Mouse (Mus musculus) ES-Bruce4 (cell line): Measurements from ENCODE around the gene Cilp2. TPM values are rescaled to one million over a fixed set of nuclear protein-coding genes. Genes with fewer than 3 reads are reported as not detected.

Experiments used
- H3K27ac ChIP-seq: 2 replicates; pipeline ENCODE4 v1.5.1; 2012; ENCODE audit warnings: low read length, inconsistent platforms; ENCODE audit not compliant: insufficient read depth
- H3K27me3 ChIP-seq: 2 replicates; pipeline ENCODE4 v1.6.1; 2012; ENCODE audit warnings: mild to moderate bottlenecking, low read length, inconsistent platforms; ENCODE audit not compliant: control insufficient read depth, poor library complexity, insufficient read depth, severe bottlenecking
- H3K36me3 ChIP-seq: 2 replicates; pipeline ENCODE4 v1.6.1; 2012; ENCODE audit warnings: inconsistent platforms, mild to moderate bottlenecking, low read length, moderate library complexity; ENCODE audit not compliant: control insufficient read depth, poor library complexity, insufficient read depth, severe bottlenecking
- H3K4me1 ChIP-seq: one replicate; pipeline ENCODE4 v1.8.1; 2011; ENCODE audit warnings: low read length; ENCODE audit not compliant: control insufficient read depth, insufficient read depth
- H3K4me3 ChIP-seq: 2 replicates; pipeline ENCODE4 v1.5.1; 2011; ENCODE audit warnings: low read depth, mild to moderate bottlenecking, low read length
- H3K9ac ChIP-seq: 2 replicates; pipeline ENCODE4 v1.6.1; 2012; ENCODE audit warnings: low read depth, mild to moderate bottlenecking, inconsistent platforms; ENCODE audit not compliant: poor library complexity, severe bottlenecking
- H3K9me3 ChIP-seq: replicated peaks from 2 replicates; pipeline ENCODE4 v1.6.1; 2012; ENCODE audit warnings: mild to moderate bottlenecking, low read length, inconsistent platforms; ENCODE audit not compliant: control insufficient read depth, poor library complexity, insufficient read depth, severe bottlenecking
- CTCF ChIP-seq: IDR thresholded peaks from one replicate; pipeline ENCODE4 v1.8.1; 2011; ENCODE audit warnings: low read depth, low read length
- EP300 ChIP-seq: IDR thresholded peaks from 2 replicates; pipeline ENCODE4 v1.6.1; 2011; ENCODE audit warnings: low read depth, low read length; ENCODE audit not compliant: insufficient read depth
- POLR2A ChIP-seq: IDR thresholded peaks from one replicate; pipeline ENCODE4 v1.8.1; 2011; ENCODE audit warnings: low read length; ENCODE audit not compliant: insufficient read depth
- polyA plus RNA-seq: library from polyadenylated mRNA; stranded (reverse); fragments of >200 nt; gene quantifications from 2 replicates; pipeline ENCODE4 v1.2.4, GENCODE M21; 2011; ENCODE audit warnings: low read depth; ENCODE audit not compliant: missing spikeins, insufficient read depth, insufficient read length

Gene Cilp2
- polyA plus RNA-seq, 1 experiment = 0.96 TPM

DNA sequence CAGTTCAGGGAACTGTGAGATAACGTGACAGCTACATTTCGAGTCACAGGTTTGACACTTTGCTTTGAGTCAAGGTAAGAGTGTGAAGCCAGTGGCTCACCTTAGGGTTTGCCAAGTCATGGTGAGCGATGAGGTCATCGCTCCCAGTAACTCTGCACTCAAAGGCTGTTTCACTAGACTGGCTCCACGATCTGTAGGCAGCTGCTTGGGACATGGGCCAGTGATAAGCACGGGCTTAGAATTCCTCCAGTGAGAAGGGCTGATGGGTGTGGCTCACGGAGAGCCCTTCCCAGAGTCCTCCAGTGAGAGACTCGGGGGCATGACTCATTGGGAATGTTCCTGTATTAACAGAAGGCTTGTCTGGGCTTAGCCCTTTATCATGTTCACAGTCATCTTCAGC, 38.5 kb downstream of the Cilp2 start:
- no peak overlapping the region for H3K4me3 ChIP-seq
- no peaks in the 10 kb centered on the region for H3K27me3 ChIP-seq
- H3K9me3 ChIP-seq = no peaks in the 10 kb centered on the region
- no peaks in the 10 kb centered on the region for H3K36me3 ChIP-seq
- H3K4me1 ChIP-seq = peaks cover 18% of the 10 kb centered on the region
- peak overlapping the region; percentile 84 for H3K27ac ChIP-seq
- no peak overlapping the region for H3K9ac ChIP-seq
- TF ChIP-seq EP300 (peak; percentile 68; the same call in 1 of the 2 replicates), POLR2A (peak; percentile 25), CTCF (no peak)

DNA sequence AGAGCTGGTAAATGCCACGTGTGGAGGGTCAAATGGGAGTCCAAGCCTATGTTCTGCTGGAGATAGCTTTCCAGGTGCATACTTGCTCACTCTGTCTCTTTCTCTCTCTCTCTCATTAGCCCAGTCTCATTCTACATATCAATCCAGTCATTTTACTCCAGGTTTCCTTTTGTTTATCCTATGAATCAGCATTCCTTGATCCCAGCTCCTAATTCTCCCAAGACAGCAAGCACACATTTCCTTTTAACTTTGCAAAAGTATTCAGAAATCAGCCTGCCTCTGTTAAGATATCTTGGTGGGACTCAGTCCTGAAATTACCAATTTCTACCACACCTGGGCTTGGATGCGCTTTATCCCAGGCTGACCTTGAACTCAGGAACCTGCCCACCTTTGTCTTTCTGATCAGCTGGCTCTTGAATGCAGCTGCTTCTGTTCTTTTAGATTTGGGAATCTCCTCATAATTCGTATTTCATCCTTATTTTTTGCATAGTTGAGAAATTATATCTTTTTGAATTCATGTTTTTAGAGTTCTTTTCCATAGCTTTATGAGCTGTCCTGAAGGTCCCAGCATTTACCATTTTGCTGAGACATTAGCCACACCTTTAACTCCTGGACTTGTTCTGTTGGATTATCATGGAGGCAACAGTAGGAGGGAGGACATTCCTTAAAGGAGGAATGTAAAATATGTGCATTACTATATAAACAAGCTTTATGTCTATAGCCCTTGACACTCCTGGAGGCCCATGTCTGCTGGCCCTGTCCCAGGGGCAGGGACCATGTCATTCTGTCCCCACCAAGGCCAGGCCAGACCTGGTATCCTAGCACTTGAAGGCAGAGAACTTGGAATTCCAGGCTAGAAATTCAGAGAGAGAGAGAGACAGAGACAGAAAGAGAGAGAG, 40.1 kb downstream of the Cilp2 start:
- no peak overlapping the region for H3K4me3 ChIP-seq
- TF ChIP-seq EP300 (0 out of 2 replicates have a peak, but pooled peaks have one; percentile 28), POLR2A (no peak), CTCF (no peak)
- no peaks in the 10 kb centered on the region for H3K27me3 ChIP-seq
- H3K9ac ChIP-seq = no peak overlapping the region
- peaks cover 18% of the 10 kb centered on the region for H3K4me1 ChIP-seq
- no peaks in the 10 kb centered on the region for H3K9me3 ChIP-seq
- no peaks in the 10 kb centered on the region for H3K36me3 ChIP-seq
- H3K27ac ChIP-seq = peak overlapping the region; percentile 89

DNA sequence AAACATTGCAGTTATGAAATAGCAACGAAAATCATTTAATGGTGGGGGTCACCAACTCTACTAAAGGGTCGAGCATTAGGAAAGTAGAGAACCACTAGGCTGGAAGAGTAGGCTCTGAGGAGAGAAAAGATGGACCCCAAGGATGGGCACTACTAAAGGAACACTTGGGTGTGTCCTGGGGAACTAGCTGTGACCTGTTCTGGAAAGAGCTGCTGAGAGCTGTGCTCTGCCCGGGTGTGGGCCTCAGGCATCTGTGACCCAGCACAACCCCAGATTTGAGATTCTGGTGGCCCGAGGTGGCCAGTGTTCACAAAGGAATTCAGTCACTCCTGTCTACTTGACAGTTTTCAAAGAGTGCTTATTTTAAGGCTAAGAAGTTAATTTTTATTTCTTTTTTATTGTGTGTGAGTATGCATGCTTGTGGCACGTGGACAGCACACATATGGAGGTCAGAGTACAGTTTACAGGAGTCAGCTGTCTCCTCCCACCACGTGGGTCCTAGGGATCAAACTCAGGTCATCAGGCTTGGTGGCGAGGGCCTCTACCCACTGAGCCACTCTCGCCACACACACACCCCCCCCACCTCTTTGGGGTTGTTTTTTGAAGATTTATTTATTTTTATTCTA, 50.3 kb downstream of the Cilp2 start:
- H3K36me3 ChIP-seq = 0 out of 2 replicates have a peak, but pooled peaks cover 3% of the 10 kb centered on the region
- no peaks in the 10 kb centered on the region for H3K4me1 ChIP-seq
- H3K9me3 ChIP-seq = no peaks in the 10 kb centered on the region
- H3K27me3 ChIP-seq = no peaks in the 10 kb centered on the region
- H3K4me3 ChIP-seq = no peak overlapping the region
- no peak overlapping the region for H3K27ac ChIP-seq
- TF ChIP-seq POLR2A (no peak), EP300 (no peak), CTCF (no peak)
- H3K9ac ChIP-seq = no peak overlapping the region

DNA sequence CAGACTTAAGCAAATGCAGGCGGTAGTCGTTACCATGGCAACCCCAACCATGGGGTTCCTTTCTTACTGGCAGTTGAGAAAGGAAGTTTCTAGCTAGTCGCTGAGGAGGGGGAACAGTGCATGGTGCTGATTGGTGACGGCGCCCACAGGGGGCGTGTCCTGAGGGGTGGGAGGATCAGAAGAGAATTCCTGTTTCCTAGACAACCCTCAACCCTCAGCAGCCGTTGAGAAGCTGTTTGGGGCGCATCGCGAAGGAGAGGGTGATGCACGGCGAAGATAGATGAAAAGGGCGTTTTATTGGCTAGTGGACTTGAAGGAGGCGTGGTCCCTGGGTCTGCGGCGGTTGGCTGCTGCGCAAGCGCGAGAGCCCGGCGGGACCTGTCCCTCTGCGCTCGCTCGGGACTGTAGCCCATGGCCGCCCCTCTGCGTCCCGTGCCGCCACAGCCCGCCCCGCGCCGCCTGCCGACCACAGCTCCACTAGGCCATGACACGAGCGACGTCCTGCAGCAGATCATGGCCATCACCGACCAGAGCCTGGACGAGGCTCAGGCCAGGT, 55.1 kb downstream of the Cilp2 start, which contains the start of gene Pbx4:
Gene Pbx4 (plus strand): TSS at position 194 of the 556 bp plus-strand sequence.
- no peak within 1 kb of the TSS for H3K27ac ChIP-seq
- no peaks in the 10 kb centered on the region for H3K9me3 ChIP-seq
- H3K4me3 ChIP-seq = peak within 1 kb of the TSS; percentile 82

More for the DNA sequence above, 55.1 kb downstream of the Cilp2 start, which contains the start of gene Pbx4:
- TF ChIP-seq EP300 (no peak), CTCF (no peak), POLR2A (no peak)
- Histone ChIP-seq H3K4me1 (no peaks in the 10 kb centered on the region), H3K27me3 (no peaks in the 10 kb centered on the region), H3K9ac (peak within 1 kb of the TSS; percentile 39), H3K36me3 (no peaks in the 10 kb centered on the region)

Other genes with a start within 250 kb of the Cilp2 start
- 2.2 and 2.4 TPM in 2 replicates for gene Zfp964, start 233.2 kb downstream of the Cilp2 start, polyA plus RNA-seq
- 29.1 and 33.7 TPM in 2 replicates for gene Zfp869, start 177.0 kb downstream of the Cilp2 start, polyA plus RNA-seq
- gene Zfp963, start 137.7 kb downstream of the Cilp2 start, polyA plus RNA-seq = 6.5 and 7.0 TPM in 2 replicates
- not detected in 2 replicates for gene Gm20422, start 112.8 kb downstream of the Cilp2 start, polyA plus RNA-seq
- gene Atp13a1, start 96.5 kb downstream of the Cilp2 start, polyA plus RNA-seq = 31.1 and 32.2 TPM in 2 replicates
- gene Zfp866, start 96.5 kb downstream of the Cilp2 start, polyA plus RNA-seq = 38.3 and 41.1 TPM in 2 replicates
- gene Gmip, start 79.0 kb downstream of the Cilp2 start, polyA plus RNA-seq = 11.6 and 12.6 TPM in 2 replicates
- 10.1 and 10.8 TPM in 2 replicates for gene Lpar2, start 65.3 kb downstream of the Cilp2 start, polyA plus RNA-seq
- gene Pbx4, start 55.2 kb downstream of the Cilp2 start, polyA plus RNA-seq = 22.4 and 26.7 TPM in 2 replicates
- not detected in 2 replicates for gene Tssk6, start 14.5 kb upstream of the Cilp2 start, polyA plus RNA-seq
- gene Ndufa13, start 14.9 kb upstream of the Cilp2 start, polyA plus RNA-seq = 70.5 and 70.8 TPM in 2 replicates
- gene Yjefn3, start 15.0 kb upstream of the Cilp2 start, polyA plus RNA-seq = 3.4 and 4.2 TPM in 2 replicates
- gene Gatad2a, start 108.7 kb upstream of the Cilp2 start, polyA plus RNA-seq = 155 TPM in 2 replicates
- 40.2 and 41.0 TPM in 2 replicates for gene Mau2, start 155.0 kb upstream of the Cilp2 start, polyA plus RNA-seq
- 36.5 and 37.3 TPM in 2 replicates for gene Sugp1, start 155.1 kb upstream of the Cilp2 start, polyA plus RNA-seq
- 0.99 and 1.4 TPM in 2 replicates for gene Tm6sf2, start 185.2 kb upstream of the Cilp2 start, polyA plus RNA-seq
- 2.2 TPM in 2 replicates for gene Hapln4, start 195.8 kb upstream of the Cilp2 start, polyA plus RNA-seq
- gene Ncan, start 233.2 kb upstream of the Cilp2 start, polyA plus RNA-seq = 1.4 and 1.6 TPM in 2 replicates
- 38.0 and 42.7 TPM in 2 replicates for gene Nr2c2ap, start 243.6 kb upstream of the Cilp2 start, polyA plus RNA-seq